Mouse (Mus musculus) lung, postnatal 4 days (tissue): ENCODE data around the gene Rnf5.

Experiments used
- DNase-seq, 2 experiments: peaks; one replicate each; pipeline ENCODE4 v3.0.0; 2021

Rnf5 gene

GRCm38 (mm10) chr17:34604511-34605237 lies 1.2 kb upstream of the Rnf5 start:
- DNase-seq: peak; percentile 70 to 80

DNA sequence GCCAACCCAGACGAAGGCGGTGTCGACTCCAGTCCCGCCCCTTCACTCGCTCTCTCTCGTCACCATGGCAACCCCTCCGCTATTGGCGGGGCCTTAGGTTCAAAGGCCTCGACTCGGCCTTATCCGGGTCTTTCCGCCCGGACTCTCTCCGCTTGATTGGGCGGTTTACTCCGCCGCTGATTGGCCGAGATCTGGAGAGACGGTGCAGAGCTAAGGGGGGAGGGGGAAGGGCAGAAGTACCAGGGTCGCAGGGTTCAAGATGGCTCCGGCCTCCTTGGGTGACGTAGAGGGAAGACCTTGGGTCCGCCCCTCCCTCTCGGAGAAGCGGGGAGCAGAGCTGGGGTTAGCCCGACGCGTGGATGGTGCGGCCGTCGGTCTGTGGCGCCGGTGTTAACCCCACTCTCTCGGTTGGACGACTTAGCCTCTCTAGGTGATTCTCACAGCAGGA lies 595 bp upstream of the Rnf5 start, which contains the start of gene Agpat1:
Gene Agpat1 (plus strand): TSS at position 202 of the 448 bp plus-strand sequence.
- DNase-seq: peak; percentile 99

GRCm38 (mm10) chr17:34601796-34602195 lies 1.7 kb downstream of the Rnf5 start:
- DNase-seq: peak in 1 of 2 experiments; percentile 38

- DNase-seq: peak in 1 of 2 experiments; percentile 33
Measured at GRCm38 (mm10) chr17:34599891-34600290, 3.6 kb downstream of the Rnf5 start.

GRCm38 (mm10) chr17:34597566-34598095 lies 5.9 kb downstream of the Rnf5 start, which contains the start of gene Ager:
Ager (plus strand) TSS chr17:34597862.
- peak; percentile 73 to 85 for DNase-seq

DNA sequence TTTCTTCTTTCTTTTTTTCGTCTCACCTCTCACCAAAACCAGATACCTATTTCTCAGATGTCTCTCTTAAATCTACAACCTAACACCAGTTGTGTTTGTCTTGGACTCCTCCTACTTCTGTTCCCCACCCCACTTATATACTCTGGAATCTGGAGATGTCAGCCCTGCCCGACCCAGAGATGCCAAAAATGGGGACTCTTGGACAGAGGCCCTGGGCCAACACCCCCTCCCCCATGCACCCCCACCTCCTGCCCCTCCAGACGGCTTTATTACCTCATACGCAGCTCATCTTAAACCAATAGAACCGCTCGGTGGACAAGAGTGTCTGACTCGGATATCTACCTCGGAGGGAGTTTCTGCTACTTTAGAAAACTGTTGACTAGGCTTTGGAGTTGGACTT lies 7.4 kb downstream of the Rnf5 start:
- DNase-seq: peak; percentile 46 to 68

DNA sequence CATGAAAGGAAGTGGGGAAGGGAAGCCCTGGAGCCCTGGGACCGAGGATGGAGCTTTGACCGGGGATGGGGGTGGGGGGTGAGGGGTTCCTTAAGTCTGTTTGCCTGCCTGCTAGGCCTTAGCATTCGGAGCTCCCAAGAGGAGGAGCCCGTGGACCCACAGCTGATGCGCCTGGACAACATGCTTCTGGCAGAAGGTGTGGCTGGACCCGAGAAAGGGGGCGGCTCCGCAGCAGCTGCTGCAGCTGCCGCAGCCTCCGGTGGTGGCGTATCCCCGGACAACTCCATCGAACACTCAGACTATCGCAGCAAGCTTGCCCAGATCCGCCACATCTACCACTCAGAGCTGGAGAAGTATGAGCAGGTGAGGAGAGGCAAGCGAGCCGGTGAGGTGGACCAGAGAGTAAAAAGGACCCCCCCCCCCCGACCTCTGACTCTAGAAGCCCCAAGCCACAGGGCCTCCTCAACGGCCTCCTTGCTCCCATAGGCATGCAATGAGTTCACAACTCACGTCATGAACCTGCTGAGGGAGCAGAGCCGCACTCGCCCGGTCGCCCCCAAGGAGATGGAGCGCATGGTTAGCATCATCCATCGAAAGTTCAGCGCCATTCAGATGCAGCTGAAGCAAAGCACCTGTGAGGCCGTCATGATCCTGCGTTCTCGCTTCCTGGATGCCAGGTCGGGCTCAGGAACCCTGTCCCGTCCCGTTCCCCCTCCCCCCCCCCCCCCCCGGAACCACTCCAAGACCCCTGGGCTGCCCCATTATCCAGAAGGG lies 9.6 kb downstream of the Rnf5 start:
- peak; percentile 56 to 75 for DNase-seq

DNA sequence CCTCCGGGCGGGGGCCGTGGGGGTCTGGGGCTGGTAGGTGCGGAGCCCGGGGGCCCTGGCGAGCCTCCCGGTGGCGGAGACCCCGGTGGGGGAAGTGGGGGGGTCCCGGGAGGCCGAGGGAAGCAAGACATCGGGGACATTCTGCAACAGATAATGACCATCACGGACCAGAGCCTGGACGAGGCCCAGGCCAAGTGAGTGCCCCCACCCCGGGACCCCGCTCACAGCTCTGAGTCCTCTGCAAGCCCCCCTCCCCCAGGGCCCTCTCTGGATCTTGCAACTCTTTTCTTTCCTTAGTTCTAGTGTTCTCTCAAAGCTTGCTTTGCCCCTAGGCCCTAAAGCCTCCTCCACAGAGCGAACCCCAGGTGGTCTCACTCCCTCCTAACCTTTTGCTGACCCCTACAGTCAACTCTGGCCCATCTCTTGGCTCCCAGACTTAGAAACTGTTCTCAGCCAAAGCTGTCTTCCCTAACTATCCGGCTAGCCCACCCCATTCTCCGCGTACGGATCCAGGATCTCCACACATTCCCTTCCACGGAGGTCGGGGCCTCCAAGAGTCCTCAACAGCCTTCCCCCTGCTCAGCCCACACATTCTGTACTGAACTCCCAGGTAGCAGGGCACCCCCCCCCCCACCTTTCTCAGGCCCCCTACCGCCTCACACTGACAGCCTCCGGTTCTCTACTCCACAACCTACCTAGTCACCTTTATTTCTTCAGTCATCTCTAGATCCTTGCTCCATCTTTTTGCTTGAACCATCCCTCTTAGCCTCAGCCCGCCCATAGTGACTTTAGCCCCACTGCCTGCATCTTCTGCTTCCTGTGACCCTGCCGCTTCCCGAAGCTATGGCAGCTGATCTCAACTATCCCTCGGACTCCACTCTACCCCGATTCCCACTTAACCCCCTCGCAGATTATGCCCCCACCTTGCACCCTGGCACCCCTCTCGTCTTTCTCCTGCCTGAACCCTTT lies 10.6 kb downstream of the Rnf5 start:
- DNase-seq: peak; percentile 55 to 57

DNA sequence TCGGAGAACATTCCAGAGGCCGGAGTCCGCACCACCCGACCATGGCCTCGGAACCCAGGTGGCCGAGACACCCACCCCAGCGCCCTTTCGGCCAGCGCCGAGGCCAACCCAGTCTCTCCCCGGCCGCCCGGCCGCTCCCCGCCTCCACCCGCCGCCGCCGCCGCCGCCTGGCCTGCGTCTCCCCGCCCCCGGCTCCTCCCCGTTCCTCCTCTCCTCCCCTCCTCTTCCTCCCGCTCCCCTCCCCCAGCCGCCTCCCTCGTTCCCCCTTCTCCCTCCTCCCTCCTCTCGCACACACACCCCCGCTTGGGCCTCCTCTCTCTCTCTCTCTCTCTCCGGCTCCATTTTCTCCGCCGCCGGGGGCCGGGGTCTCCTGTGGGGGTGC lies 11.5 kb downstream of the Rnf5 start:
- peak; percentile 93 to 94 for DNase-seq

- peak; percentile 52 to 59 for DNase-seq
Measured at GRCm38 (mm10) chr17:34591029-34591993, 12.2 kb downstream of the Rnf5 start, which contains the start of gene Pbx2. Pbx2 (plus strand) TSS chr17:34591266.

GRCm38 (mm10) chr17:34590154-34590987 lies 13.1 kb downstream of the Rnf5 start:
- DNase-seq: peak in 1 of 2 experiments; percentile 40

DNA sequence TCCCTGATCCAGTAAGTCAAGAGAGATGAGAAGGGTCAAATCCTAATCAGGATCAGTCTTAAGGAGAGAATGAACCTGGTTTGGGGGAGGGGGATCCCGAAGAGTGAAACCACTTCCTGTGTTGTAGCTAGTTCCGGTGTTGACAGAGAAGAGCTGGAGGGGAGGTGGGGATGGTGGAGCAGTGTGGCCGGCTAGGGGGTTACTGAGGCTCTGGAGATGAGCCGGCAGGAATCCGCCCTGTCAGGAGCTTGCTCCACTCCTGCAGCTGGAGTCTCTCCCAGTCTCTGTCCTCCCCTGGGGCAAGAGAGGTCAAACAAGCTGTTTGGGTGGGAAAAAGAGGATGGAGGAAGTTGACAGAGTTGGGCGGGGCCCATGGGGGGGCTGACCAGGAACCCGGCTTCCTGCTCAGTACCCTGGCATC lies 13.8 kb downstream of the Rnf5 start, which contains the start of gene Gpsm3:
Gene Gpsm3 (plus strand): TSS at position 126 of the 421 bp plus-strand sequence.
- DNase-seq: peak; percentile 80 to 85

- no peak for DNase-seq
Measured at GRCm38 (mm10) chr17:34589206-34589605, 14.3 kb downstream of the Rnf5 start.

- DNase-seq: no peak
Measured at GRCm38 (mm10) chr17:34588767-34589166, 14.7 kb downstream of the Rnf5 start.

GRCm38 (mm10) chr17:34587814-34588213 lies 15.7 kb downstream of the Rnf5 start:
- DNase-seq: no peak

- DNase-seq: peak; percentile 98 to 99
Measured at GRCm38 (mm10) chr17:34587423-34587811, 16.1 kb downstream of the Rnf5 start.

DNA sequence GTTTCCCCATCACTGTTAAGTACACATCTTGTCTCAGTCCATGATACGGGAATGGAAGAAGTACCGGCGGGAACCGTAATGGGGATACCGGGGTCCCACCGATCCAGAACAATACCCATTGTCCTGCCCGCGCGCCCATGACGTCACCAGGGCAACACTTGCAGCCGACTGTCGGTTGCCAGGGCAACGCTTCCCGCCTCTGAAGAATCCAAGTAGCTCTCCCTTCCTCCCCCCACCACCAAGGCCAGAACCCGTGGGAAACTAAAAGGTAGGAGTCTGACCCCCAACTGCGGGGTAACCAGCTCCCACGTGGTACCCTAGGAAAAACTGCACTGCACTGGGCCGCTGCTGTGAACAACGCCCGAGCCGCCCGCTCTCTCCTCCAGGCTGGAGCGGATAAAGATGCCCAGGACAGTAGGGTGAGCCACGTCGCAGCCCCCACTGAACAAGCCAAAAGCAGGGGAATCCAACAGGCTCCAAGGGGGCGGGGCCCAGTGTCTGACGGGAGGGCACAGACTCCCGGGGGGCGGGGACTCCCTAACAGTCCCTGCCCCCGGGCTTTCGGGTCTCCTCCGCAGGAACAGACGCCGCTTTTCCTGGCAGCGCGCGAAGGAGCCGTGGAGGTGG lies 16.6 kb downstream of the Rnf5 start:
- DNase-seq: peak; percentile 90 to 92

- DNase-seq: no peak
Measured at GRCm38 (mm10) chr17:34585877-34586771, 17.4 kb downstream of the Rnf5 start.
